Mouse (Mus musculus) MEL (cell line): Measurements from ENCODE around the gene Slc4a7. TPM values are rescaled to one million over a fixed set of nuclear protein-coding genes. Genes with fewer than 3 reads are reported as not detected.

Experiments used
- DNase-seq: peaks from one replicate; pipeline ENCODE4 v3.0.0; 2011; ENCODE audit warnings: low read depth, low spot score
- H3K27ac ChIP-seq: 2 replicates; pipeline ENCODE4 v1.5.1; 2012; ENCODE audit warnings: low read depth, mild to moderate bottlenecking, control low read depth, low read length, moderate library complexity; ENCODE audit not compliant: control insufficient read depth
- H3K27me3 ChIP-seq, 2 experiments: fragments of 150-350 bp in 1 of 2; sonication (generic) in 1 of 2; 2 replicates each; pipeline ENCODE4 v1.6.1; 2012; ENCODE audit warnings: low read length in 2 of 2, mild to moderate bottlenecking in 2 of 2, improper control_type of control experiment in 1 of 2, moderate library complexity in 1 of 2; ENCODE audit not compliant: insufficient read depth in 2 of 2, control insufficient read depth in 1 of 2
- H3K36me3 ChIP-seq, 2 experiments: 2 replicates each; pipeline ENCODE4 v1.6.1; 2012 to 2014; ENCODE audit warnings: low read length in 2 of 2, improper control_type of control experiment in 1 of 2, inconsistent platforms in 1 of 2, mild to moderate bottlenecking in 1 of 2; ENCODE audit not compliant: insufficient read depth in 2 of 2, control insufficient read depth in 1 of 2
- H3K4me1 ChIP-seq, 2 experiments: fragments of 150-350 bp in 1 of 2; sonication (generic) in 1 of 2; 2 replicates each; pipeline ENCODE4 v1.6.1; 2012; ENCODE audit warnings: low read length in 2 of 2, improper control_type of control experiment in 1 of 2, mild to moderate bottlenecking in 1 of 2; ENCODE audit not compliant: insufficient read depth in 2 of 2, control insufficient read depth in 1 of 2
- H3K4me3 ChIP-seq, 2 experiments: fragments of 150-350 bp in 1 of 2; sonication (generic) in 1 of 2; 2 replicates each; pipeline ENCODE4 v1.5.1; 2012; ENCODE audit warnings: low read depth in 2 of 2, low read length in 2 of 2, mild to moderate bottlenecking in 2 of 2, moderate library complexity in 2 of 2, control low read depth in 1 of 2, improper control_type of control experiment in 1 of 2; ENCODE audit not compliant: control insufficient read depth in 1 of 2, insufficient read depth in 1 of 2
- H3K79me2 ChIP-seq: 2 replicates; pipeline ENCODE4 v1.6.1; 2012; ENCODE audit warnings: mild to moderate bottlenecking, low read length, moderate library complexity; ENCODE audit not compliant: control insufficient read depth, poor library complexity, insufficient read depth
- H3K9ac ChIP-seq: 2 replicates; pipeline ENCODE4 v1.6.1; 2012; ENCODE audit warnings: low read depth, mild to moderate bottlenecking, control low read depth, low read length, moderate library complexity; ENCODE audit not compliant: control insufficient read depth, poor library complexity, severe bottlenecking
- H3K9me3 ChIP-seq: fragments of 150-350 bp; sonication (generic); replicated peaks from 2 replicates; pipeline ENCODE4 v1.6.1; 2012; ENCODE audit warnings: mild to moderate bottlenecking, low read length, improper control_type of control experiment, moderate library complexity; ENCODE audit not compliant: insufficient read depth
- CHD2 ChIP-seq: IDR thresholded peaks from 2 replicates; pipeline ENCODE4 v1.6.1; 2011; ENCODE audit warnings: low read length, improper control_type of control experiment
- CTCF ChIP-seq, 3 experiments: IDR thresholded peaks in 2 of 3; conservative IDR thresholded peaks in 1 of 3; 2 replicates each; pipeline ENCODE4 v1.5.1; 2011 to 2012; ENCODE audit warnings: low read length in 3 of 3, low read depth in 2 of 3, mild to moderate bottlenecking in 2 of 3, improper control_type of control experiment in 1 of 3, inconsistent platforms in 1 of 3, mixed read lengths in 1 of 3, moderate library complexity in 1 of 3; ENCODE audit not compliant: control insufficient read depth in 1 of 3, insufficient read depth in 1 of 3, poor library complexity in 1 of 3, severe bottlenecking in 1 of 3
- E2F4 ChIP-seq: IDR thresholded peaks from 2 replicates; pipeline ENCODE4 v1.6.1; 2011; ENCODE audit warnings: low read depth, low read length, improper control_type of control experiment, borderline replicate concordance
- EP300 ChIP-seq, 2 experiments: IDR thresholded peaks; 2 replicates each; pipeline ENCODE4 v1.6.1; 2011; ENCODE audit warnings: improper control_type of control experiment in 2 of 2, low read length in 2 of 2, low read depth in 1 of 2, mild to moderate bottlenecking in 1 of 2
- ETS1 ChIP-seq: IDR thresholded peaks from 2 replicates; pipeline ENCODE4 v1.6.1; 2012; ENCODE audit warnings: low read depth, mild to moderate bottlenecking, inconsistent platforms, low read length, improper control_type of control experiment, moderate library complexity
- GABPA ChIP-seq: IDR thresholded peaks from 2 replicates; pipeline ENCODE4 v1.6.1; 2012; ENCODE audit warnings: low read depth, mild to moderate bottlenecking, inconsistent platforms, low read length, improper control_type of control experiment, moderate library complexity
- GATA1 ChIP-seq: IDR thresholded peaks from 2 replicates; pipeline ENCODE4 v1.6.1; 2011; ENCODE audit warnings: low read depth, low read length, improper control_type of control experiment
- HCFC1 ChIP-seq: IDR thresholded peaks from 2 replicates; pipeline ENCODE4 v1.6.1; 2012; ENCODE audit warnings: low read depth, mild to moderate bottlenecking, inconsistent platforms, low read length, improper control_type of control experiment, moderate library complexity
- MAFK ChIP-seq: IDR thresholded peaks from 2 replicates; pipeline ENCODE4 v1.6.1; 2011; ENCODE audit warnings: low read depth, mild to moderate bottlenecking, low read length, improper control_type of control experiment, borderline replicate concordance
- MAZ ChIP-seq: IDR thresholded peaks from 2 replicates; pipeline ENCODE4 v1.6.1; 2012; ENCODE audit warnings: low read depth, mild to moderate bottlenecking, inconsistent platforms, low read length, improper control_type of control experiment
- MEF2A ChIP-seq: IDR thresholded peaks from 2 replicates; pipeline ENCODE4 v1.6.1; 2014; ENCODE audit warnings: low read depth, mild to moderate bottlenecking, inconsistent platforms, low read length, improper control_type of control experiment; ENCODE audit not compliant: poor library complexity, insufficient replicate concordance, severe bottlenecking; ENCODE audit errors: extremely low read depth
- MXI1 ChIP-seq: IDR thresholded peaks from 2 replicates; pipeline ENCODE4 v1.6.1; 2011; ENCODE audit warnings: mild to moderate bottlenecking, low read depth, low read length, improper control_type of control experiment
- MYB ChIP-seq: IDR thresholded peaks from 2 replicates; pipeline ENCODE4 v1.6.1; 2011; ENCODE audit warnings: mild to moderate bottlenecking, low read depth, low read length, improper control_type of control experiment
- MYC ChIP-seq: IDR thresholded peaks from 2 replicates; pipeline ENCODE4 v1.6.1; 2011; ENCODE audit warnings: low read depth, mild to moderate bottlenecking, low read length, improper control_type of control experiment, moderate library complexity
- NELFE ChIP-seq: IDR thresholded peaks from 2 replicates; pipeline ENCODE4 v1.6.1; 2011; ENCODE audit warnings: low read depth, low read length, improper control_type of control experiment
- NRF1 ChIP-seq: IDR thresholded peaks from 2 replicates; pipeline ENCODE4 v1.6.1; 2014; ENCODE audit warnings: low read depth, mild to moderate bottlenecking, inconsistent platforms, low read length, improper control_type of control experiment, moderate library complexity; ENCODE audit not compliant: poor library complexity, insufficient read depth, severe bottlenecking
- POLR2AphosphoS5 ChIP-seq: IDR thresholded peaks from 2 replicates; pipeline ENCODE4 v1.6.1; 2012; ENCODE audit warnings: low read depth, borderline replicate concordance, mild to moderate bottlenecking, inconsistent platforms, low read length, moderate library complexity, mixed read lengths
- RCOR1 ChIP-seq: IDR thresholded peaks from 2 replicates; pipeline ENCODE4 v1.6.1; 2012; ENCODE audit warnings: low read depth, mild to moderate bottlenecking, inconsistent platforms, low read length, improper control_type of control experiment
- SMC3 ChIP-seq: IDR thresholded peaks from 2 replicates; pipeline ENCODE4 v1.6.1; 2011; ENCODE audit warnings: low read depth, low read length, improper control_type of control experiment
- TAL1 ChIP-seq: IDR thresholded peaks from 2 replicates; pipeline ENCODE4 v1.6.1; 2012; ENCODE audit warnings: mild to moderate bottlenecking, inconsistent platforms, low read length, moderate library complexity, mixed read lengths
- TBP ChIP-seq: IDR thresholded peaks from 2 replicates; pipeline ENCODE4 v1.8.0; 2011; ENCODE audit warnings: low read depth, low read length, improper control_type of control experiment
- TCF12 ChIP-seq: IDR thresholded peaks from 2 replicates; pipeline ENCODE4 v1.6.1; 2014; ENCODE audit warnings: low read depth, mild to moderate bottlenecking, inconsistent platforms, low read length, improper control_type of control experiment, moderate library complexity
- USF2 ChIP-seq, 2 experiments: IDR thresholded peaks; 2 replicates each; pipeline ENCODE4 v1.6.1; 2011 to 2012; ENCODE audit warnings: improper control_type of control experiment in 2 of 2, low read length in 2 of 2, borderline replicate concordance in 1 of 2, inconsistent platforms in 1 of 2, low read depth in 1 of 2, mild to moderate bottlenecking in 1 of 2; ENCODE audit not compliant: insufficient read depth in 1 of 2
- ZC3H11A ChIP-seq: IDR thresholded peaks from 2 replicates; pipeline ENCODE4 v1.6.1; 2012; ENCODE audit warnings: low read depth, mild to moderate bottlenecking, inconsistent platforms, low read length, improper control_type of control experiment
- ZKSCAN1 ChIP-seq: IDR thresholded peaks from 2 replicates; pipeline ENCODE4 v1.6.1; 2012; ENCODE audit warnings: low read depth, mild to moderate bottlenecking, inconsistent platforms, low read length, improper control_type of control experiment, moderate library complexity
- ZMIZ1 ChIP-seq: IDR thresholded peaks from 2 replicates; pipeline ENCODE4 v1.6.1; 2012; ENCODE audit warnings: low read depth, mild to moderate bottlenecking, inconsistent platforms, low read length, improper control_type of control experiment, moderate library complexity
- polyA plus RNA-seq, 2 experiments: library from polyadenylated mRNA; stranded (reverse) in 1 of 2; unstranded in 1 of 2; fragments of >175 nt in 1 of 2; fragments of >200 nt in 1 of 2; gene quantifications; 2 replicates each; pipeline versions ENCODE4 v1.2.1 to v1.2.4; 2012; ENCODE audit warnings: low replicate concordance in 2 of 2, low read depth in 1 of 2; ENCODE audit not compliant: insufficient read length in 2 of 2, insufficient read depth in 1 of 2, missing spikeins in 1 of 2
- total RNA-seq: library from RNA; depleted of rRNA; stranded (reverse); fragments of 300-350 nt; gene quantifications from 2 replicates; pipeline ENCODE4 v1.2.3, GENCODE M21; 2012

Gene Slc4a7
- total and polyA plus RNA-seq, 3 experiments: 8.2 to 30.2 (median 12.8) TPM

DNA sequence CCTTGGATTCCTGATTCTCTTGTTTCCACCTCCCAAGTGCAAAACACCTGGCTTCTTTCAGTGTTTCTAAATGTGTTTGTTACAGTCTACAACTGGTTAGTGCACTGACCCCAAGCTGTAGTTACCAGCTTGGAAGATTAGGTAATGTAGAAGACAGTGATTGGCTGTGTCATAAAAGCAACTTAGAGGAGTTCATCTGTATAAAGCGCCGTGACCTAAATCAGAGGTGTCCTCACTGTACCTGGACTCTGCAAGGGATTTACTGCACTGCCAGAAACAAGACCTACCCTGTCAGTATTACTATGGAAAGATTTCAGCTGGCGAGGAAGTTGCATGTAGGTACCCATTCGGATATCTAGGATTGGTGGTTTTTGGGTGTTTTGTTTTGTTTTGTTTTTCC, 16.5 kb downstream of the Slc4a7 start:
- H3K4me1 ChIP-seq: 0 out of 4 replicates have a peak, but pooled peaks cover 0 to 5% of the 10 kb centered on the region in 2 experiments

DNA sequence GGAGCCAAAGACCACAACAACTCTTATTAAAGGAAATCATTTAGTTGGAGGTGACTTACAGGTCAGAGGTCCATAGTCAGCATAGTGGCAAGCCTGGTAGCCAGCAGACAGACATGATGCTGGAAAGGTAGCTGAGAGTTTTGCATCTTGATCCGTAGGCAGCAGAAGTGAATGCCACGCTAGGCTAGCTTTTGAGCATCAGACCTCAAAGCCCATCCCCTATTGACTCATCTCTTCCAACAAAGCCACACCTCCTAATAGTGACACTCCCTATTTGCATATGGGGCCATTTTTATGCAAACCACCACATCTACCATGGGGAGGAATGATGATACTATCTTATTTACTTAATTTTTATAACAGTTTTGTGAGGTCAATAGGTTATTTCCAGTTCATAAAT, 79.1 kb downstream of the Slc4a7 start:
- DNase-seq: peak; percentile 12
- Histone ChIP-seq H3K27ac (no peak overlapping the region), H3K4me1 (no peaks in the 10 kb centered on the region), H3K27me3 (no peaks in the 10 kb centered on the region), H3K4me3 (no peak overlapping the region), H3K36me3 (peaks cover 0 to 7% of the 10 kb centered on the region in 2 experiments; a peak in 2 of 4 replicates), H3K79me2 (no peaks in the 10 kb centered on the region), H3K9me3 (no peaks in the 10 kb centered on the region), H3K9ac (no peak overlapping the region)
- TF ChIP-seq RCOR1 (no peak), HCFC1 (no peak), MAZ (no peak), ZC3H11A (no peak), ZKSCAN1 (no peak), CTCF (IDR thresholded peaks at IDR 0.05 in 2 of 3, conservative IDR thresholded peaks at IDR 0.05 in 1 of 3; ENCODE audit: control insufficient read depth in 1 of 3, insufficient read depth in 1 of 3, low read depth in 2 of 3, low read length in 3 of 3, poor library complexity in 1 of 3, severe bottlenecking in 1 of 3) (no peak), GABPA (no peak), ZMIZ1 (no peak), CHD2 (no peak), EP300 (IDR thresholded peaks at IDR 0.05; ENCODE audit: low read depth in 1 of 2, low read length in 2 of 2) (no peak), MAFK (no peak), ETS1 (no peak), MYB (no peak), TAL1 (no peak)

More for the DNA sequence above, 16.5 kb downstream of the Slc4a7 start:
- Histone ChIP-seq H3K27me3 (no peaks in the 10 kb centered on the region), H3K4me3 (no peak overlapping the region), H3K36me3 (peaks cover 0 to 2% of the 10 kb centered on the region in 2 experiments; a peak in 2 of 4 replicates), H3K9me3 (no peaks in the 10 kb centered on the region), H3K9ac (no peak overlapping the region), H3K79me2 (no peaks in the 10 kb centered on the region; the same call in 1 of the 2 replicates), H3K27ac (no peak overlapping the region)
- DNase-seq: no peak
- TF ChIP-seq GATA1: no peak

DNA sequence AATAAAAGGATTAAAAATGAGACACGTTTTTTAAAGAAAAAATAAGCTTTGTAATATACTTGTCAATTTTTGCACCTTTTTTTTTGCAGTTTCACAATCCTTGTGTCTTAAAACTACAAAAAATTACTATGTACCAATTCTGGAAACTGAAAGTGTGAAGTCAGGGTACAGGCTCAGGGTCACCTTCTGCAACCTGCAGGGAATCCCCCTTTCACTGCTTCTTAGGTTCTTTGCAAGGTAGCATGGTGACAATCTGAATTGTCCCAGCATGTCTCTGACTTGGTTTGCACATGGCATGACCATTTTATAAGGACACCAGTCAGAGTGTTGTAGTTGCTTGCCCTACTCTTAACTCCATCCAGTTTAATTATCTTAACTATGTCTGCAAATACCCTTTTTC, 82.1 kb downstream of the Slc4a7 start:
- no peaks in the 10 kb centered on the region for H3K27me3 ChIP-seq
- H3K36me3 ChIP-seq: peaks cover 3 to 5% of the 10 kb centered on the region in 2 experiments; a peak in 3 of 4 replicates
- H3K27ac ChIP-seq: no peak overlapping the region
- no peak overlapping the region for H3K4me3 ChIP-seq
- no peak for DNase-seq
- no peak overlapping the region for H3K9ac ChIP-seq
- no peaks in the 10 kb centered on the region for H3K9me3 ChIP-seq
- H3K4me1 ChIP-seq: no peaks in the 10 kb centered on the region; a peak in 1 of 4 replicates
- H3K79me2 ChIP-seq: no peaks in the 10 kb centered on the region
- no peak for TF ChIP-seq NELFE
- no peak for TF ChIP-seq POLR2AphosphoS5
- no peak for TF ChIP-seq TBP
- no peak for TF ChIP-seq USF2 (IDR thresholded peaks at IDR 0.05; ENCODE audit: borderline replicate concordance in 1 of 2, insufficient read depth in 1 of 2, low read depth in 1 of 2, low read length in 2 of 2)
- no peak for TF ChIP-seq MEF2A
- TF ChIP-seq ZC3H11A: no peak
- no peak for TF ChIP-seq MYC
- TF ChIP-seq HCFC1: no peak
- no peak for TF ChIP-seq MXI1
- no peak for TF ChIP-seq MAZ
- no peak for TF ChIP-seq ZKSCAN1
- no peak for TF ChIP-seq GABPA
- TF ChIP-seq SMC3: no peak
- TF ChIP-seq E2F4: no peak
- TF ChIP-seq TCF12: no peak
- no peak for TF ChIP-seq NRF1
